Mouse (Mus musculus) T-cell, adult 2 months (primary cell): ENCODE data around the gene Abca1.

Experiments
- DNase-seq: peaks from one replicate; pipeline ENCODE4 v3.0.0; 2022; ENCODE audit warnings: low spot score

Abca1 gene

DNA sequence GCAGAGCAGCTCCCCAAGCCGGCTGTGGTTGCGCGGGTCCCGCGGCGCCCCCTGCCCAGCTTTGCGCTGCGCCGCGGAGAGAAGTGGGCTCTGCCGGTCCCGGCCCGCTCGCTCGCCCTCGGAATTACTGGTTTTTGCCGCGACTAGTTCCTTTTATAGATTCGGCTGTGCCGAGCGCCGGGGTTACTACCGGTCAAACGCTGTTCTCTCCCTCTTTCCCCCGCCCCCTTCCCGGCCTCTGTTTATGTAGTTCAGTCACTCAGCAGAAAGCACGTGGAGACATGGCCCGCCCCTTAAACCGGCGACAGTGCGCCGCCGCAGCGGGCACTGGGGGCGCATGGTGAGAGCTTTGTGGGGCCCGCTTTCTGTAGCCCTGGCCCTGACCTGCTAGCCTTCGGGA lies at the start of gene Abca1:
Gene Abca1 (minus strand): TSS at position 129 of the 400 bp plus-strand sequence.
- DNase-seq, result peak; percentile 91

DNA sequence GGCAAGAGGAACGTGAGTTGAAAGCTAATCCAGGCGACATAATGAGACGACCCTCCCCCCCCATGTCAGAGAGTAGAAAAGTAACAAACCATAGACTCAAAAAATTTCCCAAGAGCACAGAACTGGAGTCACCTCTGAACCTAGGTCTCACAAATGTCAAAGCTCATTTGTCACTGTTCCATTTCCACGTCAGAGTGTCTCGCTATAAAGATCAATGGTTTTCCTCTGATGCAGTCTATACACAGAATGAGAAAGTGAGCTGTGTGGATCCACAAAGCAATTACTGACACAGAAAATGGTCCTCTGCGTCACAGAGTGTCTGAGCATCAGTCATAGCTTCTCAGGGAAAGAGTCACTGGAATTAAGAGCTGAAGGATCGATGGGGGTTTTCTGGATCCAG lies 44.8 kb upstream of the Abca1 start:
- DNase-seq, result no peak

DNA sequence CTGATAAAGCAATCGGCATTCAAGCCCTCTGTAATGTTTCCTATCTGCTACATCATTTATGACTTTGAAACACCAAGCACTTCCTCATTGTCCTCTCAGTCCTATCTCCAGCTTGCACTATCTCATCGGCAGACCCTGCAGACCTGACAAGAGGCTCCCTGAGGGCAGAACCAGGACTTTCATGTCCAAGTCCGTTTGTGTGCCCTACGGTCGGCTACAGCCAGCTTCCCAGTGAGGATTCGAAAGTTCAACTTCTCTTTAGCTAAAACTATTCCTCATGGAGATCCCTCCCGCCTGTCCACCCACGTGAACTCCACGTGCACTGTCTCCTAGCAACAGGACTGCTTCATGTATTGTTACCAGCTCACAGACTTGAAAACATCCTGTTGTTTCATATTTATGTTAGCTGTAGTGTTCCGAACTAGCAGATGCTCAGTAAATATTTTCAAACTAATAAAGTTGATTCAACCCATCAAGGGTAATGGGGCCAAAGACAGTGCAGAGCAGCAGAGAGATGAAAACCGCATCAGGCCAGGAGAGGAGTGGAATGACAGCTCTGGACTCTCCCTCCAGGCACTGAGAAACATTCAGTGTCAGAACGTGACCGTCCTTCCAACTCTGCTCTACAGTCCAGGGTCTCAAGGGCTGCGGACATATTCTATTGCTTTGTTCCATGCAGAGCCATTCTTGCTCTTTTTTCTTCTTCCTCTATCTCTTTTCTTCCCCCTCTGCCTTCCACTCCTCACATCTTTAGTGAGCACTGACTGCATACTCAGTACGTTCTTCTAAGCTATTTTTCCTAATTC lies 44.1 kb upstream of the Abca1 start:
- no peak for DNase-seq

DNA sequence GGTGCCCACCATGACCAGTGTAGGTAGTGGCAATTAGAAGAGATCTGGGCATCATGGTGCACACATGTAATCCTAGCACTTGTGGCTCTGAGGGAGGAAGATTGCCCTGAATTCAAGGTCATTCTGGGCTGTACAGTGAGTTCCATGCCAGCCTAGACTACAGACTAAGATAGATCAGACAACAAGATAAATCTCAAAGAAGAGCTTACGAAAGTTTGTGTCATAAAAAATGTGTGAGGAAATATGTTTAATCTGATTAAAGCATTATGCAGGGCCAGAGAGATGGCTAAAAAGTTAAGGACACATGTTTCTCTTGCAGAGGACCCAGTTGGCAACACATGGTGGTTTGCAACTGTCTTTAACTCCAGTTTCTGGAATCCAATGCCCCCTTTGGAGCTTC lies 40.6 kb upstream of the Abca1 start:
- no peak for DNase-seq

DNA sequence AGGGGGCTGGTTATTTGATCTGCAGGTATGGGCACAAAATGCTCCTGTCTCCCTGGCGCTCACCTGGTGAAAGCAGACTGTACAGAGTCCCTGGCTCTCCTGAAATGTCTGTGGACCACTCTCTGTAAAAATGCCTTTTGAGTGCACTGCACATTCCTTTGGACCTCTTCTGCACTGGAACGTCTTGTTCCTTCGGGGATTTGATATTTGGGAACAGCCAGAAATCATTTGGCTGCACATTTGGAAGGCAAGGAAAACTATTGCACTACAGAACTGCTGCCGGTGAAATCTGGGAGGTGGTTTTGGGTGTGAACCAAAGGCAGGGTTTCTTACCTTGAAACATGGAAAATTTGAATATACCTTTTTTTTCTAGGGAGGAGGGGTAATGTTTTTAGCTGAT lies 38.1 kb upstream of the Abca1 start:
- DNase-seq, result no peak

- peak; percentile 86 for DNase-seq
Observed at GRCm38 (mm10) chr4:53196058-53196771, 36.5 kb upstream of the Abca1 start.

DNA sequence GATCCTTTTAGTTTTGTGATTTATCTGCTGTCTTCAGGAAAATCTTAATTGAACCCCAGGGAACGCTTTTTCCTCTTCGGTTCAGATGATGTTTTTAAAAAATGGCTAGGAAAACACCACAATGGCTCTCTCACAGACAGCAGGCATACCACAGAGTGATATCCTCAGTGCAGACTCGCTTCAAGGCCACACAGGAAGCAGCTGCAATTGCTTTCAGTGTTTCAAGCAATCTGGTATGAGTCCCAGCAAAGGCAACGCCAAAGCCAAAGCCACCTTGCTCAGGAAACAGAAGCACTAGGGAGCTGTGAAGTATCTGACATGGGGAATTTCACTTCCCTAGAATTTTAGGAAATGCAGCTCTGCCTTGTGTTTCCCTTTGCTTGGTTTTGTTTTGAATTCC lies 27.4 kb upstream of the Abca1 start:
- DNase-seq, result peak; percentile 6

DNA sequence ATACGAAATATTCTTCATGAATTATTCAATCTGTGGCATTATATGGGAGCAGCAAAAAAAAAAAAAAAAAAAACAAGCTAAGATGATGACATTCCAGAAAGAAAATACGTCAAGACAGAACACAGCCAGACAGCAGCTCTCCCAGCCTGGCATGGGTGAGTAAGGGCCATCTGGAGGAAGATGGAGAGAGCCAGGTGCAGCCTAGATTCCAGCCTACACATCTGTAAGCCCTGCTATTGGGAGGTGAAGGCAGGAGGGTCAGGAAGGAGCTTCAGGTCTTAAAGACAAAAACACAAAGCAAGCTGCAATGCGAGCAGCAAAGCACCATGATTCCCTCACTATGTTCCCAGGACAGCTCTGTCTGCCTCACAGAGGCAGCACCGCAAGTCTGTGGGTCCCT lies 26.9 kb upstream of the Abca1 start:
- DNase-seq, result no peak

DNA sequence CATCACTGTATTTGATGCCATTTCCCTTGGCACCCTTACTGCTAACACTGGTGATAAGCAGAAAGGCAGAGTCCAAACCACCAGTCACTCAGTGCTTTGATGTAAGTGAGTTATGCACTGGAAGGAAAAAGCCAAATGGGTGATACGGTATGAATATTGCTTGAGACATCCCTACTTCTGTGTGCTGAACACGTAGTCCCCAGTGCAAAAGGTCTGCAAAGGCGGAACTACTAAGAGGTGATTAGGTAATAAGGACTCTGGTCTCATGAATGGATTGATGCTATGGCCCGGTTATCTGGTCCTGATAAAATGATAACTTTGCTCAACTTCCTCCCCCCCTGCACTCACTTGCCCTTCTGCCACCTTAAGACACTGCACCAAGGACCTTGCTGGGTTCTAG lies 26.4 kb upstream of the Abca1 start:
- DNase-seq, result no peak

DNA sequence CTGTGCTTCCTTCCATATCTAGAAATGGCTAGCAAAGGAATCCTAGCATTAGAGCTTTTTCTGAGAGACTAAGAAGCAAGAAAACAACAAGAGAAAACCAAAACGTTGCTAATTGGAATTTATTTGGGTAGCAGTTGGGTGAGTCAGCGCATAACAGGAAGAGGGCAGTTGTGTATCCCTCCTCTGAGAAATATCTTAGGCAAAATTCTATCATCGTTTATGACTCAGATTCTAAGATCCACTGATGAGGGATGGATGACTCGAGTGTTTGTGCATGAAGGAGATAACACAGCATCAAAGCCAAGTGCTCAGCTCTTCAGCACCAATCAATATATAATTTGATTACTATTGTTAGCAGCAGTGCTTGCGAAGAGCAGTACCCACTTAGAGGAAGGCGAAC lies 21.8 kb upstream of the Abca1 start:
- no peak for DNase-seq

DNA sequence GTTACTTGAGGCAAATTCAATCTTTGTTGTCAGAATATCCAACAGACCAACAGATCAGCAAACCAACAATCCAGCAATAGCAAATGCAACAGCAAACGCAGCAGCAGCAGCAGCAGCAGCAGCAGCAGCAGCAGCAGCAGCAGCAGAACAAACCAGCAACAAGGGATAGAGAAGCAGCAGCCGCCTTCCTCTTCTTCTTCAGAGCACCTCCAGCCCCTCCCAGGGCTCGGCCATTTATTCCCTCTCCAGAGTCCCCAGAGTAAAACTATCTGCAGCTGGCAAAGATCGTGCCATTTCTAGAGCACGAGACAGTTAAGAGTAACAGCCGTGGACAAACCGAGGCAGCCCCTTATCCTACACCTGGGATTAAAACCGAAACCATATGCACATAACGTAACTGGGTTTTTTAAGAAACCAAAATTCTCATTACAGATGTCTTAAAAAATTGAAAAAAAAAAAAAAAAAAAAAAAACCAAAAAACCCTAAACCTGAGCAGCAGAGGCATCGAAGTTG lies 19.7 kb upstream of the Abca1 start:
- no peak for DNase-seq

DNA sequence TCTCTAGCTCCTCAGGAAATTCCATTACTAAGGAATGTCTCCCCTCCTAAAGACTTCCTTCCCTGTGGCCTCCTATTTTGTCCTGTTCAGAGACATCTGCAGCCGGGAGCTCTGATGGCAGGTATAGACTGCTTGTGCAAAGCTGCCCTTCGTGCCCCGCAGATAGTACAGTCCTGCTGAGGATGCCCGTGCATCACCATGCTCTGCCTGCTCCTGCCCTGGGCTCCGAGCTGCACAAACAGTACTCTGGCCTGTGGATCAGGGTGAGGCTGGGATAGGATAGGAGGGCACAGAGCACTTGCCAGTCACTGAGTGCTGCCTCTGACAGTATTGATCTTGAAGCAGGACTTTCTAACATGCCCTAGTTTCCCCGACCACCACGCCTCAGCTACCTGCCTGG lies 18.8 kb upstream of the Abca1 start:
- DNase-seq, result no peak

GRCm38 (mm10) chr4:53177696-53178095 lies 18.0 kb upstream of the Abca1 start:
- DNase-seq, result no peak

- no peak for DNase-seq
Observed at GRCm38 (mm10) chr4:53174906-53175305, 15.2 kb upstream of the Abca1 start.

DNA sequence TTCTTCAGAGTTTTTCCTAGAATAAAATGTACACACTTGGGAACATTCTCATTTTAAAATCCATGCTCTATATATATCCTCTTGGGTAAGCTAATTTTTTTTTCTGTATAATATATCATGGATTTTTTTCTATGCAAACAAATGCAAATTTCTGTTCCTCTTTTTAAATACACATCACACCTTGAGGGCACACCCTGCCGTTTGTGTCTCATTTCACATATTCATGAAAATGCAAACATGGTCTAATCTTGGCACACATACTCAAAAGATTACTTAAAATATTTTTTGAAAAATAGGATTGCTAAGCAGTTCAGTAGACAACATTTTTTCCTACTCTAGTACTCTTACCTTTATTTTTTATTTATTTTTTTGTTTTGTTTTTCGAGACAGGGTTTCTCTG lies 10.7 kb upstream of the Abca1 start:
- no peak for DNase-seq

DNA sequence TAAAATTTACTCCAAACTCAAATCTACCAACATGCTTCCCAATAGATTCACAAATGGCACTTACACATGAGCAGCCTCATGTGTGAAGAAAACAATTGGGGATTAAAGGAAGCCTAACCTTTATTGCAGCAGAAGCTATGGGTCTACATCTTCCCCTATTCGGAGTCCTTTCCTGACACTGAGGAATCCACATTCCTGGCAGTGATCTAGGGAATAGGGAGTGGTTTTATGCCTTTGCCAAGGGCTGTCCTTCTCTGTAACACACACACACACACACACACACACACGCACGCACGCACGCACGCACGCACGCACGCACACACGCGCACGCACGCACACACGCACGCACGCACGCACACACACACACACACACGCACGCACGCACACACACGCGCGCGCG lies 5.5 kb upstream of the Abca1 start:
- no peak for DNase-seq

DNA sequence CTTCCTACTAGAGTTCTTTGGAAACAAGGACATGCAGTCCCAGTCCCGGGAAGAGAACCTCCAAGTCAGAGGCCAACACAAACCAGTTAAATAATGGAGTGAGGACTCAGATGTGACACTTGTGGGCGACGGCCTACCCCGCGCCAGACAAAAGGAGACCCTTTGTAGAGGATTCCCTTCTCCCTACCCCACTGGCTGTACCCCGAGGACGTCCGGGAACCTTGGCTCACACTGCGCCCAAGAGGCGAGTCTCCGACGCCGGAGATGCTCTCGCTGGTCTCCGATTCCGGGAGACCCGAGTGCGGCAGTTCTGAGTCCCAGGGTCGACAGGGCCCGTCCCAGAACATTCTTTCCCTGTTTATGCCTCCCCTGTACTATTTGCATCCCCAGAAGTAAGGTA lies 519 bp downstream of the Abca1 start:
- peak; percentile 20 for DNase-seq

DNA sequence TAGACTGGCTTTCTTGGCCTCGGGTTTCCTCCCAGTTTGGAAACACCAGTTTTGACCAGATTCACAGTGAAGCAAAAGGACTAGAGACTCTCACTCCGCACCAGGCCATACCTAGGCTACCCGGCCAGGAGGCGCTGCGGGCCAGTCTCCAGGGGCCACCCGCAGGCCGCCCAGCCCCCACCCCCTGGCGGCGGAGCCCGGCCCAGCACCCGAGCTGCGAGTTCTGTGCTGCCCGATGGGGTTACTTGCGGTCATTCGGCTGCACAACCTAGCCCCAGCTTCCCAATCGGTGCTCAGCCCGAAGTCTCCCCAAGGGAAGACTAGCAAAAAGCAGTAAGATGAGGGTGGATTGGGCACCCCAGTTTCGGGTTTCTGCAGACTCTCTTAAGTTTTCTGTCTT lies 1.1 kb downstream of the Abca1 start:
- peak; percentile 84 for DNase-seq

GRCm38 (mm10) chr4:53155471-53155870 lies 4.2 kb downstream of the Abca1 start:
- DNase-seq, result no peak

GRCm38 (mm10) chr4:53153711-53154110 lies 6.0 kb downstream of the Abca1 start:
- DNase-seq, result no peak

GRCm38 (mm10) chr4:53153061-53153460 lies 6.6 kb downstream of the Abca1 start:
- DNase-seq, result no peak

DNA sequence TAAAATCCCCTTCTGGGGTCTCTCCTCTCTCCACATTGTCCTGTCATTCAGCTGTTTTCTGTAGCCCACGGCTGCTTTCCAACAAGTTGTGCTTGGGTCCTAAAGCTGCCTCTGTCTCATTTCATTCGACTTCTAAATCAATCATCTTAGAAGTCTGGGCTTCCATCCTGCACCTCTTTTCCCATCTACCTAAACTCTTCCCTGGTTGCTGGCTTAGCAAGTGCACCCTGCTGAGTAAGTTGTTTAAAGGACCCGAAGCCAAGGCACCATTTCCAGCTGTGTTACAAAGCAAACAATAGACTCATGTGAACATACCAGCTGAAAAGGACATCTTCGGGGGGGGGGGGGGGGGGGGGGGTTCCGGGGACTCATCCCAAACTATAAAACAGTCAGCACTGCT lies 7.0 kb downstream of the Abca1 start:
- no peak for DNase-seq

DNA sequence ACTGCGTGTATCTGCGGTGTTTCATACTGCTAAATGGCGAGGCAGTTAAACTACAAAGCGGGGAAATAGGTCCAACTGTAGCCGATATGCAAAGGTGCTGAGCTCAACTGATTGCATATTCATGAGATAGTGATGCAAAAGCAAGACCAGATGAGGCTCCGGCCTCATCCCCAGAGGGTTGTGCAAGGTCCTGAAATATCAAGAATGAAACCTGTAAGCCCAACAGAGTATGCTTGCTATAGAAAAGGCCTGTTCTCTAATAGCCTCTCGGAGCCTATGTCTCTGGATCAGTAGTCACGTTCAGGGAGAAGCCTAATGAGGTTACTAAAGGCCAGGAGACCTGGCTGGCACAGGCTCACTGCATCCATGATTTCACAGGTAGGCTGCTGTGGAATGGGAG lies 9.2 kb downstream of the Abca1 start:
- DNase-seq, result no peak

- no peak for DNase-seq
Observed at GRCm38 (mm10) chr4:53149644-53150043, 10.1 kb downstream of the Abca1 start.
